Mouse (Mus musculus): Measurements from ENCODE around the gene Higd2a. TPM values are rescaled to one million over a fixed set of nuclear protein-coding genes. Genes with fewer than 3 reads are reported as not detected.

Higd2a gene
- polyA plus RNA-seq, 2 experiments, result 116 to 174 TPM

DNA sequence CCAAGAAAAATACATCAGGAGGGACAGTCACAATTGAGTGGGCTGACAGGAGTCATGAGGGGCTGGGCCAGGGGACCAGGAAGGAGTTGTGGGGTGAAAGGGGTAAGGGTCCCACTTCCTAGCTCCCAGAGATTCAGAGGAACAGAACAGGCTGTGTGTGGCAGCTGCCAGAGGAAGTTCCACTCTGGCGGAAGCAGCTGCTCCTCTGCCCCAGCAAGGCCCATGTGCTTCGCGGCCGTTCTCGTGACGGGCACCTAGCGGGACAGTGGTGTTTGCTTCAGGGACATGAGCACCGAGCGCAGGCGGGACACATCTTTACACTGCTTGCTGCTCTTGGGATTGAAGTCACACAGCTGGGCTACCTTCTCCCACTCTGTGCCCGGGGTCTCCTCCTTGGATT lies 3.6 kb downstream of the Higd2a start:
- WGBS, result 90% methylated on average over 9 of the region's 11 CpGs
- no peak overlapping the region for H3K4me3 ChIP-seq (replicated peaks; ENCODE audit: low read length)
- no peak overlapping the region for H3K27ac ChIP-seq (replicated peaks; ENCODE audit: low read depth, low read length)
- peaks cover 14% of the 10 kb centered on the region for H3K4me1 ChIP-seq (ENCODE audit: control insufficient read depth, insufficient read depth, low read length)
- H3K4me2 ChIP-seq (replicated peaks; ENCODE audit: low read depth, low read length, severe bottlenecking), result no peak overlapping the region
- no peak for TF ChIP-seq POLR2A (IDR thresholded peaks at IDR 0.05; ENCODE audit: borderline replicate concordance, extremely low read depth, insufficient read depth, insufficient read length)
- H3K9me3 ChIP-seq (ENCODE audit: control insufficient read depth, low read length), result no peaks in the 10 kb centered on the region
- ATAC-seq (ENCODE audit: low FRiP score, low read depth) (no peak), DNase-seq (ENCODE audit: low spot score) (no peak)
- no peak overlapping the region for H3K9ac ChIP-seq (ENCODE audit: low read depth, low read length, severe bottlenecking)
- peaks cover 13% of the 10 kb centered on the region for H3K36me3 ChIP-seq (ENCODE audit: control insufficient read depth, insufficient read depth, low read length)
- H3K27me3 ChIP-seq (ENCODE audit: control insufficient read depth, insufficient read depth, low read length), result no peaks in the 10 kb centered on the region

GRCm38 (mm10) chr13:54596107-54596690 lies 6.2 kb downstream of the Higd2a start:
- DNase-seq (ENCODE audit: low spot score), result no peak
- TF ChIP-seq POLR2A (IDR thresholded peaks at IDR 0.05; ENCODE audit: borderline replicate concordance, extremely low read depth, insufficient read depth, insufficient read length), result no peak
- H3K4me2 ChIP-seq (replicated peaks; ENCODE audit: low read depth, low read length, severe bottlenecking), result no peak overlapping the region
- H3K27me3 ChIP-seq (ENCODE audit: control insufficient read depth, insufficient read depth, low read length), result no peaks in the 10 kb centered on the region
- no peaks in the 10 kb centered on the region for H3K9me3 ChIP-seq (ENCODE audit: control insufficient read depth, low read length)
- 0 out of 2 replicates have a peak, but pooled peaks cover 6% of the 10 kb centered on the region for H3K4me1 ChIP-seq (ENCODE audit: control insufficient read depth, insufficient read depth, low read length)
- no peak overlapping the region for H3K9ac ChIP-seq (ENCODE audit: low read depth, low read length, severe bottlenecking)
- WGBS, result 79% methylated on average over 8 of the region's 8 CpGs
- H3K36me3 ChIP-seq (ENCODE audit: control insufficient read depth, insufficient read depth, low read length), result peaks cover 13% of the 10 kb centered on the region
- ATAC-seq (ENCODE audit: low FRiP score, low read depth), result no peak
- H3K27ac ChIP-seq (replicated peaks; ENCODE audit: low read depth, low read length), result no peak overlapping the region
- no peak overlapping the region for H3K4me3 ChIP-seq (replicated peaks; ENCODE audit: low read length)

DNA sequence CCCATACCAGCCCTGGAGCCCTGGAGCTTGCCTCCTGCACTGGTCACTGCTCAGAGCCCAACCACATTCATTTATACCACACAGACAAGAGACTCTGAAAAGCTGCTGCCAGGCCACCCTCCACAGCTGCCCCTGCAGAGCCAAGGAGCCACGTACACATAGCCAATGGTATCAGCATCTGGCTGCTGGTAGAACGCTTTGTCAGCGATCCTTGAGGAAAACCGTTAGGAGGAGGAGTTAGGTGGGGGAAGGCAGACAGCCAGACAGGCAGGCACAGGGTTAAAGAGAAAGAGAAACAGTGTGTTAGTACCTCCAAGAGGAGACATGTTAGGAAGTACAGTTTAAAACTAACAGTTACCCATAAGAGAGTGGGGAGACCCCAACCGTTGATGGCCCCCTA lies 6.9 kb downstream of the Higd2a start:
- no peaks in the 10 kb centered on the region for H3K27me3 ChIP-seq (ENCODE audit: control insufficient read depth, insufficient read depth, low read length)
- 62% methylated on average over 5 of the region's 5 CpGs for WGBS
- no peak overlapping the region for H3K4me2 ChIP-seq (replicated peaks; ENCODE audit: low read depth, low read length, severe bottlenecking)
- ATAC-seq (ENCODE audit: low FRiP score, low read depth) (no peak), DNase-seq (ENCODE audit: low spot score) (no peak)
- no peaks in the 10 kb centered on the region for H3K9me3 ChIP-seq (ENCODE audit: control insufficient read depth, low read length)
- no peak overlapping the region for H3K4me3 ChIP-seq (replicated peaks; ENCODE audit: low read length)
- no peak for TF ChIP-seq POLR2A (IDR thresholded peaks at IDR 0.05; ENCODE audit: borderline replicate concordance, extremely low read depth, insufficient read depth, insufficient read length)
- H3K9ac ChIP-seq (ENCODE audit: low read depth, low read length, severe bottlenecking), result no peak overlapping the region
- peaks cover 13% of the 10 kb centered on the region for H3K36me3 ChIP-seq (ENCODE audit: control insufficient read depth, insufficient read depth, low read length)
- H3K4me1 ChIP-seq (ENCODE audit: control insufficient read depth, insufficient read depth, low read length), result no peaks in the 10 kb centered on the region
- H3K27ac ChIP-seq (replicated peaks; ENCODE audit: low read depth, low read length), result no peak overlapping the region

DNA sequence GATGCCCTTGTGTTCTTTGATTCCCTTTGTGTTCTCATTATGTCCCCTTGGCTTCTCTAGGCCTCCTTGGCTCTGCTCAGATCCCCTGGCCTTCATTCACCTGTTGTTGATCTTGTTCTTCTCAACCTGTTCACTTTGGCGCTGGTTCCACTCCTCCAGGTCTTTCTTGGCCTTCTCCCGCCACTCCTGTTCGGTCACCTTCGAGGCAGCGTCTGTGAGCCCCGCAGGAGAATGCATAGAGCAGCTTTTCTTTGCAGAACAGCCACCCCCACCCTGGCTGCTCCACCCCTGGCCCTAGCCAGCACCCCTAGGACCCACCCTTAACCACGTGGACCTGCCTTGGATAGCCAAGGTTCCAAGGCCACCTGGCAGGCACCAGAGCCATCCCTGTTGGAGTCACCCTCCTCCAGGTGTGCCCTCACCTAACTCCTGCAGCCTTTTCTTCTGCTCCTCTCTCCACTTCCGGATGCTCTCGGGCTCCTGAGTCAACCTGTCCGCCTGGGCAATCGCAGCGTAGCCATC lies 8.7 kb downstream of the Higd2a start:
- Histone ChIP-seq H3K36me3 (ENCODE audit: control insufficient read depth, insufficient read depth, low read length) (peaks cover 12% of the 10 kb centered on the region), H3K4me1 (ENCODE audit: control insufficient read depth, insufficient read depth, low read length) (peaks cover 13% of the 10 kb centered on the region; the same call in 1 of the 2 replicates), H3K9me3 (ENCODE audit: control insufficient read depth, low read length) (no peaks in the 10 kb centered on the region), H3K4me3 (replicated peaks; ENCODE audit: low read length) (no peak overlapping the region), H3K9ac (ENCODE audit: low read depth, low read length, severe bottlenecking) (no peak overlapping the region), H3K4me2 (replicated peaks; ENCODE audit: low read depth, low read length, severe bottlenecking) (no peak overlapping the region), H3K27me3 (ENCODE audit: control insufficient read depth, insufficient read depth, low read length) (no peaks in the 10 kb centered on the region), H3K27ac (replicated peaks; ENCODE audit: low read depth, low read length) (no peak overlapping the region)
- DNase-seq (ENCODE audit: low spot score) (no peak), ATAC-seq (ENCODE audit: low FRiP score, low read depth) (no peak)
- no peak for TF ChIP-seq POLR2A (IDR thresholded peaks at IDR 0.05; ENCODE audit: borderline replicate concordance, extremely low read depth, insufficient read depth, insufficient read length)
- 88% methylated on average over 12 of the region's 12 CpGs for WGBS

GRCm38 (mm10) chr13:54602639-54603111 lies 12.7 kb downstream of the Higd2a start:
- H3K27me3 ChIP-seq (ENCODE audit: control insufficient read depth, insufficient read depth, low read length), result no peaks in the 10 kb centered on the region
- no peak overlapping the region for H3K4me2 ChIP-seq (replicated peaks; ENCODE audit: low read depth, low read length, severe bottlenecking)
- DNase-seq (ENCODE audit: low spot score) (no peak), ATAC-seq (ENCODE audit: low FRiP score, low read depth) (no peak)
- no peaks in the 10 kb centered on the region for H3K9me3 ChIP-seq (ENCODE audit: control insufficient read depth, low read length)
- no peak overlapping the region for H3K9ac ChIP-seq (ENCODE audit: low read depth, low read length, severe bottlenecking)
- 15% methylated on average over 3 of the region's 3 CpGs for WGBS
- H3K36me3 ChIP-seq (ENCODE audit: control insufficient read depth, insufficient read depth, low read length), result 0 out of 2 replicates have a peak, but pooled peaks cover 3% of the 10 kb centered on the region
- H3K4me3 ChIP-seq (replicated peaks; ENCODE audit: low read length), result no peak overlapping the region
- no peak overlapping the region for H3K27ac ChIP-seq (replicated peaks; ENCODE audit: low read depth, low read length)
- no peak for TF ChIP-seq POLR2A (IDR thresholded peaks at IDR 0.05; ENCODE audit: borderline replicate concordance, extremely low read depth, insufficient read depth, insufficient read length)
- H3K4me1 ChIP-seq (ENCODE audit: control insufficient read depth, insufficient read depth, low read length), result peaks cover 13% of the 10 kb centered on the region; the same call in 1 of the 2 replicates
